Comparison of ENCODE assay signal across 12 mouse cellular contexts in genomic region chr11:66882224-66883040, GRCm38 (mm10). TPM values are rescaled to one million over a fixed set of nuclear protein-coding genes. Genes with fewer than 3 reads are reported as not detected.
A peak's percentile ranks its signal among the peaks of the same experiment; 100 is the strongest.
DNase-seq lines count a peak whose midpoint lies in the region; ATAC-seq lines count a peak whose summit lies in the region.
"Had no signal": no experiment of that assay in that cellular context is flagged by ENCODE, and none has a peak within 500 bp of the region (broad histone marks: within the 10 kb centered on the region; RNA-seq: fewer than 3 reads in every experiment).

No protein-coding gene starts in this region.

- H3K9me3 ChIP-seq in hindbrain, embryonic 13.5 days: no peaks in the 10 kb centered on the region
- no peaks in the 10 kb centered on the region for H3K9me3 ChIP-seq in hindbrain, embryonic 12.5 days (replicated peaks)
- H3K9me3 ChIP-seq in heart, embryonic 16.5 days (replicated peaks; ENCODE audit: control insufficient read depth, low read length): no peaks in the 10 kb centered on the region
- H3K9me3 ChIP-seq: neural tube, embryonic 13.5 days had no signal

- H3K4me3 ChIP-seq in hindbrain, embryonic 13.5 days: no peak overlapping the region
- H3K4me3 ChIP-seq in hindbrain, embryonic 12.5 days: no peak overlapping the region
- no peak overlapping the region for H3K4me3 ChIP-seq in brown adipose tissue, adult 24 weeks (ENCODE audit: insufficient read depth, low read depth, low read length)
- H3K4me3 ChIP-seq in heart, embryonic 16.5 days (ENCODE audit: low read length): no peak overlapping the region
- H3K4me3 ChIP-seq: neural tube, embryonic 13.5 days had no signal

- peak; percentile 73 for DNase-seq in lung, postnatal 10 days
- no peak for DNase-seq in layer of hippocampus, adult 11-12 months (ENCODE audit: low spot score)
- DNase-seq in layer of hippocampus, postnatal 25 days (ENCODE audit: extremely low spot score in 1 of 2, low spot score in 1 of 2): no peak
- DNase-seq in thymus, postnatal 4 days: no peak
- DNase-seq: cerebellum, postnatal 14 days; kidney, adult 2 months; liver, postnatal 0 days had no signal

- no peak overlapping the region; the same call in 1 of the 2 replicates for H3K27ac ChIP-seq in hindbrain, embryonic 13.5 days
- no peak overlapping the region for H3K27ac ChIP-seq in hindbrain, embryonic 12.5 days
- H3K27ac ChIP-seq in brown adipose tissue, adult 24 weeks (replicated peaks; ENCODE audit: low read depth, low read length): peak overlapping the region; percentile 56
- peak overlapping the region; percentile 43 for H3K27ac ChIP-seq in heart, embryonic 16.5 days (ENCODE audit: low read length)
- H3K27ac ChIP-seq: neural tube, embryonic 13.5 days had no signal

- peaks cover 11% of the 10 kb centered on the region for H3K4me1 ChIP-seq in hindbrain, embryonic 13.5 days (replicated peaks)
- H3K4me1 ChIP-seq in hindbrain, embryonic 12.5 days: 0 out of 2 replicates have a peak, but pooled peaks cover 6% of the 10 kb centered on the region
- H3K4me1 ChIP-seq in brown adipose tissue, adult 24 weeks (ENCODE audit: control insufficient read depth, insufficient read depth, insufficient read length, low read length): 0 out of 2 replicates have a peak, but pooled peaks cover 3% of the 10 kb centered on the region
- no peaks in the 10 kb centered on the region for H3K4me1 ChIP-seq in heart, embryonic 16.5 days (ENCODE audit: control insufficient read depth, insufficient read depth, low read length)

- H3K27me3 ChIP-seq in hindbrain, embryonic 13.5 days: no peaks in the 10 kb centered on the region
- no peaks in the 10 kb centered on the region for H3K27me3 ChIP-seq in hindbrain, embryonic 12.5 days
- H3K27me3 ChIP-seq in heart, embryonic 16.5 days (ENCODE audit: control insufficient read depth, insufficient read depth, low read length): no peaks in the 10 kb centered on the region
- H3K27me3 ChIP-seq: neural tube, embryonic 13.5 days had no signal

- no peak overlapping the region for H3K4me2 ChIP-seq in hindbrain, embryonic 13.5 days
- no peak overlapping the region for H3K4me2 ChIP-seq in hindbrain, embryonic 12.5 days (replicated peaks)
- no peak overlapping the region for H3K4me2 ChIP-seq in heart, embryonic 16.5 days (ENCODE audit: low read depth, low read length)
- H3K4me2 ChIP-seq: neural tube, embryonic 13.5 days had no signal

- H3K36me3 ChIP-seq in hindbrain, embryonic 13.5 days: no peaks in the 10 kb centered on the region
- no peaks in the 10 kb centered on the region for H3K36me3 ChIP-seq in hindbrain, embryonic 12.5 days
- H3K36me3 ChIP-seq in heart, embryonic 16.5 days (ENCODE audit: control insufficient read depth, insufficient read depth): no peaks in the 10 kb centered on the region
- H3K36me3 ChIP-seq: neural tube, embryonic 13.5 days had no signal

- 0 out of 2 replicates have a peak, but pooled peaks have one; percentile 36 for ATAC-seq in hindbrain, embryonic 13.5 days (ENCODE audit: low FRiP score)
- no peak for ATAC-seq in hindbrain, embryonic 12.5 days (ENCODE audit: low FRiP score)
- ATAC-seq in heart, embryonic 16.5 days (replicated peaks; ENCODE audit: extremely low read depth, insufficient read depth, low FRiP score): peak; percentile 45
- ATAC-seq: liver, postnatal 0 days had no signal

- 74% methylated on average over 7 of the region's 7 CpGs for WGBS in hindbrain, embryonic 13.5 days
- WGBS in hindbrain, embryonic 12.5 days: 84% methylated on average over 7 of the region's 7 CpGs
- WGBS in heart, embryonic 16.5 days: 55% methylated on average over 7 of the region's 7 CpGs

- H3K9ac ChIP-seq in hindbrain, embryonic 13.5 days: no peak overlapping the region
- no peak overlapping the region for H3K9ac ChIP-seq in hindbrain, embryonic 12.5 days
- no peak overlapping the region for H3K9ac ChIP-seq in heart, embryonic 16.5 days (ENCODE audit: low read length)
- H3K9ac ChIP-seq: liver, postnatal 0 days; neural tube, embryonic 13.5 days had no signal

RNA-seq across cellular contexts. Expression of gene Pirt, which starts 29.3 kb away (rescaled TPM):
- 8.6 and 10.4 TPM in 2 replicates for polyA plus RNA-seq in hindbrain, embryonic 13.5 days (2015; fragmentation: Nextera tagmentation; extraction: Ambion mirVana)
- polyA plus RNA-seq in hindbrain, embryonic 12.5 days (2016; fragmentation: Nextera tagmentation; extraction: Ambion mirVana): 5.7 and 6.7 TPM in 2 replicates
- polyA plus RNA-seq in brown adipose tissue, adult 24 weeks (2012; ENCODE audit: insufficient read depth, insufficient read length, missing spikeins): not detected in 2 replicates
- 7.4 and 8.1 TPM in 2 replicates for polyA plus RNA-seq in heart, embryonic 16.5 days (2015; fragmentation: Nextera tagmentation; extraction: Ambion mirVana)
- total RNA-seq in layer of hippocampus, postnatal 25 days (2021): 1 to 10 TPM; 1.4 to 1.9 TPM
- polyA plus RNA-seq: liver, postnatal 0 days had no signal

Comparison
In these comparisons a context has a peak if more than half of its experiments do, and no peak if none do; other contexts are left out.
1. H3K27ac ChIP-seq: peak in brown adipose tissue, adult 24 weeks (single experiment) and heart, embryonic 16.5 days (single experiment); none in hindbrain, embryonic 13.5 days (single experiment) and hindbrain, embryonic 12.5 days (single experiment).